Mouse (Mus musculus) E14TG2a.4 (cell line): ENCODE measurements around the gene Eno1.

Experiments used
- H3K27me3 ChIP-seq: 2 replicates; pipeline ENCODE4 v1.6.1; 2014; ENCODE audit warnings: low read length, control low read depth; ENCODE audit not compliant: insufficient read depth
- H3K36me3 ChIP-seq: 2 replicates; pipeline ENCODE4 v1.6.1; 2014; ENCODE audit warnings: low read length, control low read depth; ENCODE audit not compliant: insufficient read depth
- H3K4me1 ChIP-seq: replicated peaks from 2 replicates; pipeline ENCODE4 v1.6.1; 2014; ENCODE audit warnings: low read depth, low read length, control low read depth
- H3K4me3 ChIP-seq: replicated peaks from 2 replicates; pipeline ENCODE4 v1.5.1; 2014; ENCODE audit warnings: mild to moderate bottlenecking, low read length
- H3K9me3 ChIP-seq: 2 replicates; pipeline ENCODE4 v1.6.1; 2014; ENCODE audit warnings: low read length, control low read depth
- CTCF ChIP-seq: conservative IDR thresholded peaks from 2 replicates; pipeline ENCODE4 v1.5.1; 2014; ENCODE audit warnings: low read length
- NANOG ChIP-seq: IDR thresholded peaks from 2 replicates; pipeline ENCODE4 v1.6.1; 2014; ENCODE audit warnings: borderline replicate concordance, low read length, mixed read lengths
- POU5F1 ChIP-seq: IDR thresholded peaks from 2 replicates; pipeline ENCODE4 v1.6.1; 2014; ENCODE audit warnings: low read length, borderline replicate concordance

Gene Eno1

GRCm38 (mm10) chr4:150250549-150251422 lies 14.3 kb downstream of the Eno1 start:
- Histone ChIP-seq H3K4me3 (0 out of 2 replicates have a peak overlapping the region, but pooled peaks have one; percentile 7), H3K9me3 (no peaks in the 10 kb centered on the region), H3K4me1 (peaks cover 72% of the 10 kb centered on the region), H3K36me3 (peaks cover 73% of the 10 kb centered on the region), H3K27me3 (no peaks in the 10 kb centered on the region)
- no peak for TF ChIP-seq POU5F1
- no peak for TF ChIP-seq CTCF
- TF ChIP-seq NANOG = no peak

GRCm38 (mm10) chr4:150254416-150254815 lies 17.9 kb downstream of the Eno1 start:
- Histone ChIP-seq H3K4me3 (no peak overlapping the region), H3K36me3 (peaks cover 42% of the 10 kb centered on the region), H3K9me3 (no peaks in the 10 kb centered on the region), H3K4me1 (peaks cover 70% of the 10 kb centered on the region), H3K27me3 (no peaks in the 10 kb centered on the region)
- no peak for TF ChIP-seq CTCF
- TF ChIP-seq POU5F1 = no peak
- no peak for TF ChIP-seq NANOG

GRCm38 (mm10) chr4:150255181-150255580 lies 18.7 kb downstream of the Eno1 start:
- H3K9me3 ChIP-seq = no peaks in the 10 kb centered on the region
- TF ChIP-seq POU5F1 = no peak
- TF ChIP-seq CTCF = no peak
- no peak for TF ChIP-seq NANOG
- H3K4me3 ChIP-seq = no peak overlapping the region

GRCm38 (mm10) chr4:150257252-150258204 lies 21.0 kb downstream of the Eno1 start:
- no peaks in the 10 kb centered on the region for H3K27me3 ChIP-seq
- TF ChIP-seq POU5F1 (no peak), CTCF (peak; percentile 92), NANOG (no peak)
- H3K4me1 ChIP-seq = peaks cover 72% of the 10 kb centered on the region
- H3K36me3 ChIP-seq = peaks cover 19% of the 10 kb centered on the region
- peak overlapping the region; percentile 65 for H3K4me3 ChIP-seq
- H3K9me3 ChIP-seq = no peaks in the 10 kb centered on the region

More at GRCm38 (mm10) chr4:150255181-150255580, 18.7 kb downstream of the Eno1 start:
- Histone ChIP-seq H3K4me1 (peaks cover 70% of the 10 kb centered on the region), H3K27me3 (no peaks in the 10 kb centered on the region), H3K36me3 (peaks cover 34% of the 10 kb centered on the region)

- H3K4me3 ChIP-seq = peak overlapping the region; percentile 65
- H3K4me1 ChIP-seq = peaks cover 80% of the 10 kb centered on the region
- no peaks in the 10 kb centered on the region for H3K9me3 ChIP-seq
- H3K36me3 ChIP-seq = peaks cover 19% of the 10 kb centered on the region
- no peaks in the 10 kb centered on the region for H3K27me3 ChIP-seq
- TF ChIP-seq POU5F1 = no peak
- no peak for TF ChIP-seq CTCF
- no peak for TF ChIP-seq NANOG
Measured at GRCm38 (mm10) chr4:150258388-150258787, 21.9 kb downstream of the Eno1 start.

- H3K4me3 ChIP-seq = peak overlapping the region; percentile 48; the same call in 1 of the 2 replicates
- H3K4me1 ChIP-seq = peaks cover 89% of the 10 kb centered on the region
- H3K27me3 ChIP-seq = no peaks in the 10 kb centered on the region
- H3K36me3 ChIP-seq = peaks cover 19% of the 10 kb centered on the region
- TF ChIP-seq CTCF (0 out of 2 replicates have a peak, but pooled peaks have one; percentile 1), POU5F1 (no peak), NANOG (no peak)
- no peaks in the 10 kb centered on the region for H3K9me3 ChIP-seq
Measured at GRCm38 (mm10) chr4:150259577-150259976, 23.1 kb downstream of the Eno1 start.

- Histone ChIP-seq H3K27me3 (no peaks in the 10 kb centered on the region), H3K4me1 (peaks cover 87% of the 10 kb centered on the region), H3K36me3 (peaks cover 13% of the 10 kb centered on the region; the same call in 1 of the 2 replicates), H3K4me3 (no peak overlapping the region), H3K9me3 (no peaks in the 10 kb centered on the region)
- no peak for TF ChIP-seq NANOG
- TF ChIP-seq POU5F1 = no peak
- TF ChIP-seq CTCF = 0 out of 2 replicates have a peak, but pooled peaks have one; percentile 0
Measured at GRCm38 (mm10) chr4:150260111-150260510, 23.6 kb downstream of the Eno1 start.

GRCm38 (mm10) chr4:150260745-150261144 lies 24.2 kb downstream of the Eno1 start:
- peaks cover 11% of the 10 kb centered on the region; the same call in 1 of the 2 replicates for H3K36me3 ChIP-seq
- H3K9me3 ChIP-seq = no peaks in the 10 kb centered on the region
- H3K4me3 ChIP-seq = no peak overlapping the region
- H3K4me1 ChIP-seq = peaks cover 91% of the 10 kb centered on the region
- TF ChIP-seq POU5F1 (no peak), NANOG (0 out of 2 replicates have a peak, but pooled peaks have one; percentile 9), CTCF (peak; percentile 47)
- H3K27me3 ChIP-seq = no peaks in the 10 kb centered on the region
